Mouse (Mus musculus) frontal cortex, adult 2 months (tissue): ENCODE measurements around the gene Sec31a. TPM values are rescaled to one million over a fixed set of nuclear protein-coding genes. Genes with fewer than 3 reads are reported as not detected.

ENCODE experiments used
- polyA plus RNA-seq: library from polyadenylated mRNA; depleted of rRNA; stranded (reverse); fragments of >200 nt; gene quantifications from 2 replicates; pipeline ENCODE4 v1.2.3, GENCODE M21; 2012; rRNA removed

Gene Sec31a
- polyA plus RNA-seq, 1 experiment = 123 TPM

Other genes starting within 250 kb of the Sec31a start
- 6.4 and 7.9 TPM in 2 replicates for gene Lin54, start 84.4 kb upstream of the Sec31a start, polyA plus RNA-seq
- 76.6 and 83.9 TPM in 2 replicates for gene Cops4, start 102.1 kb upstream of the Sec31a start, polyA plus RNA-seq
- gene Plac8, start 156.0 kb upstream of the Sec31a start, polyA plus RNA-seq = 6.7 and 12.0 TPM in 2 replicates